Mouse (Mus musculus): ENCODE results near the gene Sox15. TPM values are rescaled to one million over a fixed set of nuclear protein-coding genes. Genes with fewer than 3 reads are reported as not detected.

The Sox15 gene
- polyA plus RNA-seq, 1 experiment from 2014 or later = 7.9 TPM

DNA sequence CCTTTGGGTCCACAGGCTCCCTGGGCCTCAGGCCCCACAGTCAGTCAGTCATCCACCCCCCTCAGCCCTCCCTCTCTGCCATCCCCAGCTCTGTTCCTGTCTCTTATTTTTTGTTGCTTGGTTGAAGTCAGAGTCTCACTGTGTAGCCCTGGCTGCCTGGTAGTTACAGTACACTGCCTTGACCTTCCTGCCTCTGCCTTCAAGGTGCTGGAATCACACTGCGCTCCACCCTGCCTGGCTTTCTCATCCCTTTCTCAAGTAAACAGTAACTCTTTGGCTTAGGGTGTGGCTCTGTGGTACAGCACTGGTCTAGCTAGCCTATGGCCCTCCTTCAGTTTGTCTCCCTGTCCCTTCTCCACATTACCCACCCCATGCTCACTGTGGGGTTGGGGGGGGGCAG is 34.8 kb downstream of the Sox15 start:
- ATAC-seq (ENCODE audit: insufficient read depth, low FRiP score) = no peak
- WGBS = 93% methylated on average over 1 of the region's 1 CpGs
- H3K27ac ChIP-seq (ENCODE audit: low read length) = no peak overlapping the region

DNA sequence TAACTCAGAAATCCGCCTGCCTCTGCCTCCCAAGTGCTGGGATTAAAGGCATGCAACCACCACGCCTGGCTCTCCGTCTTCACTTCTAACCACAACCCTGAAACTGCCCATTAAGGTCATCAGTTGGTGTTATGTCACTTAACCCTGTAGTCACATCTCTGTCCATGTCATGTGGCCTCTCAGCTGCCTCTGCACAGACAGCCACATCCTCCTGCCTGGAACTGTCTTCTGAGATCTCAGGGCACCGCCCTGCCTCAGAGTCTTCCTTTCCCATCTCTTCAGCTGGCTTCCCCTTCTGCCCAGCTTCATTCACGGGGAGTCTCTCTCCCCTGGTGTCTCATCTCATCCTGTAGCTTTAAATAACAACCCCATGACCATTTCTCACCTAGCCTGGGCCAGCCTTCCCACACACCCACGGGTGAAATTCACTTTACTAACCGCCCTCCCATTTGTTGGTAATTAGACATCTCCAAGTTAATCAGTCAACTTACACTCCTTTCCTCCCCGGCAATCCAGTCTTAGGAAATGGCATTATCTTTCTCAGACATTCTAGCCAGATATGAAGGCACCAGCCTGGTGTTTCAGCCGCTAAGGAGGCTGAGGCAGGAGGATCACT is 37.2 kb downstream of the Sox15 start:
- Histone ChIP-seq H3K9ac (ENCODE audit: low read length) (no peak overlapping the region), H3K36me3 (ENCODE audit: control insufficient read depth, insufficient read depth, low read length) (no peaks in the 10 kb centered on the region), H3K9me3 (replicated peaks; ENCODE audit: control insufficient read depth, low read length) (no peaks in the 10 kb centered on the region), H3K4me2 (ENCODE audit: low read depth, low read length) (no peak overlapping the region), H3K4me1 (ENCODE audit: control insufficient read depth, insufficient read depth, low read length) (peaks cover 16% of the 10 kb centered on the region; the same call in 1 of the 2 replicates), H3K27ac (ENCODE audit: low read length) (no peak overlapping the region), H3K27me3 (ENCODE audit: control insufficient read depth, insufficient read depth, low read length) (no peaks in the 10 kb centered on the region), H3K4me3 (replicated peaks; ENCODE audit: low read length) (no peak overlapping the region)
- ATAC-seq (ENCODE audit: insufficient read depth, low FRiP score) = no peak
- WGBS = 68% methylated on average over 9 of the region's 9 CpGs

More for the DNA sequence above, 34.8 kb downstream of the Sox15 start:
- Histone ChIP-seq H3K4me1 (ENCODE audit: control insufficient read depth, insufficient read depth, low read length) (peaks cover 28% of the 10 kb centered on the region), H3K9me3 (replicated peaks; ENCODE audit: control insufficient read depth, low read length) (no peaks in the 10 kb centered on the region), H3K4me2 (ENCODE audit: low read depth, low read length) (no peak overlapping the region), H3K27me3 (ENCODE audit: control insufficient read depth, insufficient read depth, low read length) (no peaks in the 10 kb centered on the region), H3K4me3 (replicated peaks; ENCODE audit: low read length) (no peak overlapping the region), H3K36me3 (ENCODE audit: control insufficient read depth, insufficient read depth, low read length) (no peaks in the 10 kb centered on the region), H3K9ac (ENCODE audit: low read length) (no peak overlapping the region)

DNA sequence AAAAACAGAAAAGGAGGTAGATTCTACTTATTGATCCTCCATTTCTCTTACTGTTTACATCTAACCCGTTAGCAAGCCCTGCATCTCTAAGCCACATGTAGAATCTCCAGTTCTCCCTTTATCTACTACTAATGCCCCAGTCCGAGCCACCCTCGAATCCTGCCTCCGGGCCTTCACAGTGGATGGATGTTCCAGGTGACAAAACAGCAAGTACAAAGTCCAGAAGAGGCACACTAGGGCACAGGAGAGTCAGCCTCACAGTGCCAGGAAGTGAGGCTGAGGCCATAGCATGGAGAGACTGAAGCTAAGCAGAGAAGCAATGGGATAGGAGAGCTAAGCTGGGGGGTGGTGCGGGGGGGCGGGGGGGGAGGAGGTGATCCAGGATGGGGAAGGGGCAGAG is 37.7 kb downstream of the Sox15 start:
- H3K27ac ChIP-seq (ENCODE audit: low read length) = no peak overlapping the region
- H3K27me3 ChIP-seq (ENCODE audit: control insufficient read depth, insufficient read depth, low read length) = no peaks in the 10 kb centered on the region
- H3K36me3 ChIP-seq (ENCODE audit: control insufficient read depth, insufficient read depth, low read length) = no peaks in the 10 kb centered on the region
- 69% methylated on average over 6 of the region's 6 CpGs for WGBS
- no peak overlapping the region for H3K4me3 ChIP-seq (replicated peaks; ENCODE audit: low read length)
- no peaks in the 10 kb centered on the region for H3K9me3 ChIP-seq (replicated peaks; ENCODE audit: control insufficient read depth, low read length)
- ATAC-seq (ENCODE audit: insufficient read depth, low FRiP score) = no peak
- no peak overlapping the region for H3K4me2 ChIP-seq (ENCODE audit: low read depth, low read length)
- H3K9ac ChIP-seq (ENCODE audit: low read length) = no peak overlapping the region
- H3K4me1 ChIP-seq (ENCODE audit: control insufficient read depth, insufficient read depth, low read length) = peaks cover 16% of the 10 kb centered on the region; the same call in 1 of the 2 replicates

DNA sequence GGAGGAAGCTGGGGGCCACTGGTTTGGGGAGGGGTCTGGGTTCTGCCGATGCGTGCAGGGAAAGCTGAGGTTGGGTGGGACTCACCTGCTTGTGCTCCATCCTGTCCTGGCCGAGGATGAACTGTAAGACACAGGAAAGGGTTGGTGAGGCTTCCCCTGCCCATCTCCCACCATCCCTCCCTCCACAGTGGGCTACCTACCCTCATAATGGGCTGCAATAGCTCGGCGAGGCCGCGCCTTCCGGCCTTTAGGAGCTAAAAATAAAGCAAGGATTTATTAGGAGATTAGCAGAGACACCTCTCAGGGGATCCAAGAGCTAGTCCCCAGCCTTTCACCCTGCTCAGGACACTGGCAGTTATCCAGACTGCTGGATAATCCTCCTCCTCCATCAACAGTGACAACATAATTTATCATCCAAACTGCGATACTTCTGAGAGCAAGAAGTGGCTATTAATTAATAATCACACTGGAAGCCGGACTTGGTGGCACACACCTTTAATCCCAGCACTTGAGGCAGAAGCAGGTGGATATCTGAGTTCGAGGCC is 38.4 kb downstream of the Sox15 start:
- Histone ChIP-seq H3K27me3 (ENCODE audit: control insufficient read depth, insufficient read depth, low read length) (no peaks in the 10 kb centered on the region), H3K27ac (ENCODE audit: low read length) (no peak overlapping the region), H3K4me1 (ENCODE audit: control insufficient read depth, insufficient read depth, low read length) (peaks cover 16% of the 10 kb centered on the region; the same call in 1 of the 2 replicates), H3K4me3 (replicated peaks; ENCODE audit: low read length) (no peak overlapping the region), H3K36me3 (ENCODE audit: control insufficient read depth, insufficient read depth, low read length) (no peaks in the 10 kb centered on the region), H3K4me2 (ENCODE audit: low read depth, low read length) (no peak overlapping the region), H3K9ac (ENCODE audit: low read length) (no peak overlapping the region), H3K9me3 (replicated peaks; ENCODE audit: control insufficient read depth, low read length) (no peaks in the 10 kb centered on the region)
- ATAC-seq (ENCODE audit: insufficient read depth, low FRiP score) = no peak
- WGBS = 53% methylated on average over 11 of the region's 11 CpGs

DNA sequence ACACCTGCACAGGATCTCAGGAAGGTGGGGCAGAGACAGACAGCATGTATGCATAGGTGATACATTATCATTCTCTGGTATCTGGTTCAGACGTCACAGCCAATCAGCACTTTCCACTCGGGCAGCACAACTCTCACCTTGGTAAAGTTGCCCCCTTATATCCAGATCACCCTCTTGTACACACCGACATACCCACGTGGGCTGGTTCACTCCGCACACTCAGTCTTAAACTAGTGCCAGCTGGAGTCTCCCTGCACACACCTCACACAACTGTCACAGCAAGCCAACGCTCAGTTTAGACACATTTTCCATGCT is 39.9 kb downstream of the Sox15 start:
- H3K9ac ChIP-seq (ENCODE audit: low read length) = peak overlapping the region; percentile 94
- no peaks in the 10 kb centered on the region for H3K9me3 ChIP-seq (replicated peaks; ENCODE audit: control insufficient read depth, low read length)
- no peaks in the 10 kb centered on the region for H3K27me3 ChIP-seq (ENCODE audit: control insufficient read depth, insufficient read depth, low read length)
- peak overlapping the region; percentile 57 for H3K4me3 ChIP-seq (replicated peaks; ENCODE audit: low read length)
- H3K4me2 ChIP-seq (ENCODE audit: low read depth, low read length) = peak overlapping the region; percentile 90
- no peaks in the 10 kb centered on the region for H3K36me3 ChIP-seq (ENCODE audit: control insufficient read depth, insufficient read depth, low read length)
- 20% methylated on average over 6 of the region's 6 CpGs for WGBS
- H3K27ac ChIP-seq (ENCODE audit: low read length) = peak overlapping the region; percentile 78
- peaks cover 16% of the 10 kb centered on the region; the same call in 1 of the 2 replicates for H3K4me1 ChIP-seq (ENCODE audit: control insufficient read depth, insufficient read depth, low read length)
- peak; percentile 20; the same call in 1 of the 2 replicates for ATAC-seq (ENCODE audit: insufficient read depth, low FRiP score)

DNA sequence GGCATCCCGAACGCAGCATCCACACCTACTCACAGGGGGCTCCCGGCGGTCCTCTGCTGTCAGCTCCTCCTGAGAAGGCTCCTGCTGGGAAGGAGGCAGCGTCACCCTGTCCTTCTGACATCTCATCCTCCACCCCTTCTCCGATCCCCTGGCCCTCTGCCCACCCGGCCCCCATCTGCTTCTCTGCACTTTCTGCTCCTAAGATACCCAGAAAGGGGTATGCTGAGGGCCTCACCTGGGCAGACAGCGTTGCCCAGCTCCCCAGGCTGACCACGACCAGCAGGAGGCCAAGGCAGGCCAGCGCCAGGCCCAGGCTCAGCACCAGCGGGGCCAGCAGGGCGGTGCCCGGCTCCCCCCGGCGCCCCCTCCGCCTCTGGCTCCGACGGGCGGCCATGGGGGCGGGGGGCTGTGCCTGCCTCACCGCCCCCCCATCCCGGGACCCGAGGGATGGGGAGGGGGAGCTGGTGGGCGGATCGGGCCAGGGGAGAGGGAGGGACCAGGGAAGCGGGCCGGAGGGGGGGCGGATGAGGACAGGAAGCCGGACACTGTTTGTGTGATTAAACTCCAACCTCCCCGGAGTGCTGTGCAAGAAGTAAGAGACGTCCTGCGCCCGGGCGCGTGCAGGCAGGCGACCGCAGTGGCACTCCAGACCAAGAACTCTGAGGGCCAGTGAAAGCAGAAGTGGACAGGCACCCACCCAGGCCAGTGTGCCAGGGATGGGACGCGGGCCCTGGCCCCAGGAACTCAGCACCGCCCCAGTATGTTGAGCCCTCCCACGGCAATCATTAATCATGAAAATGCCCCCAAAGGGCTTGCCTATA is 40.5 kb downstream of the Sox15 start, which contains the start of the genes Tnfsf12 and Tnfsfm13:
TSS of gene Tnfsf12 (minus strand) at position 489 of the 821 bp plus-strand sequence.
TSS of gene Tnfsfm13 (minus strand) at position 738 of the 821 bp plus-strand sequence.
- Histone ChIP-seq H3K36me3 (ENCODE audit: control insufficient read depth, insufficient read depth, low read length) (no peaks in the 10 kb centered on the region), H3K4me1 (ENCODE audit: control insufficient read depth, insufficient read depth, low read length) (peaks cover 16% of the 10 kb centered on the region; the same call in 1 of the 2 replicates), H3K9me3 (replicated peaks; ENCODE audit: control insufficient read depth, low read length) (no peaks in the 10 kb centered on the region), H3K4me3 (replicated peaks; ENCODE audit: low read length) (peak within 1 kb of the TSS; percentile 57), H3K27ac (ENCODE audit: low read length) (peak within 1 kb of the TSS; percentile 78), H3K4me2 (ENCODE audit: low read depth, low read length) (peak within 1 kb of the TSS; percentile 90), H3K9ac (ENCODE audit: low read length) (peak within 1 kb of the TSS; percentile 94), H3K27me3 (ENCODE audit: control insufficient read depth, insufficient read depth, low read length) (no peaks in the 10 kb centered on the region)
- ATAC-seq (ENCODE audit: insufficient read depth, low FRiP score) = peak; percentile 84
- WGBS = 3% methylated on average over 40 of the region's 41 CpGs

DNA sequence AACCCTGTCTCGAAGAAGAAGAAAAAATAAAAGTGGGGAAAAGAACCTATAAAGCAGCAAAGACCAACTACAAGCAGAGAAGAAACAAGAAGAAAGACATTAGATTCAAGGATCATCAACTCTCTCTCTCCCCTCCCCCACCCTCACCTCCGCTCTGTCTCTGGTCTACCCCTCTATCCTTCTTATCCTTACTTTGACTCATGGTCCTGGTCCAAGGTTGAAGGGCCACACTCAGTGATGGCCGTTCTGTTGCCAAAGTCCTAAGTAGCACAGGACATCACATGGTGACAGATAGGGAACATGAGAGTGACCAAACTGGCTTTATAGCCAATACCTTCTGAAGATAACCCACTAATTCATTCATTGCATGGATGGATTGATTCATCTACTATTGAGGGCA is 42.3 kb downstream of the Sox15 start:
- no peaks in the 10 kb centered on the region for H3K27me3 ChIP-seq (ENCODE audit: control insufficient read depth, insufficient read depth, low read length)
- H3K4me3 ChIP-seq (replicated peaks; ENCODE audit: low read length) = no peak overlapping the region
- 91% methylated on average over 3 of the region's 3 CpGs for WGBS
- no peaks in the 10 kb centered on the region for H3K36me3 ChIP-seq (ENCODE audit: control insufficient read depth, insufficient read depth, low read length)
- no peak overlapping the region for H3K9ac ChIP-seq (ENCODE audit: low read length)
- no peak overlapping the region for H3K4me2 ChIP-seq (ENCODE audit: low read depth, low read length)
- H3K9me3 ChIP-seq (replicated peaks; ENCODE audit: control insufficient read depth, low read length) = no peaks in the 10 kb centered on the region
- ATAC-seq (ENCODE audit: insufficient read depth, low FRiP score) = no peak
- peaks cover 16% of the 10 kb centered on the region; the same call in 1 of the 2 replicates for H3K4me1 ChIP-seq (ENCODE audit: control insufficient read depth, insufficient read depth, low read length)
- no peak overlapping the region for H3K27ac ChIP-seq (ENCODE audit: low read length)

DNA sequence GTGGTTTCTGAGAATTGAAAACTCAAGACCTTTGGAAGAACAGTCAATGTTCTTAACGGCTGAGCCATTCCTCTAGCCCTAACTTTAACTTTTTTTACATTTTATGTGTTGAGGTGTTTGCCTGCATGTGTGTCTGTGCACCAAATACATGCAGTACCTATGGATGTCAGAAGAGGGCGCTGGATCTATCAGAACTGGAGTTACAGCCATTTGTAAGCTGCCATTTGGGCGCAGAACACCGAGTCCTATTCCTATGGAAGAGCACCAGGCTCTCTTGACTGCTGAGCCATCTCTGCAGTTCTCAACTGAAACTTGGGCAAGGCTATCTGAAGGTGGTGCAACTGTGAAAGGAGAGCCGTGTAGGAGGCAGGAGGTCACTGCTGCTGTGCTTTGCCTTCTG is 43.5 kb downstream of the Sox15 start:
- H3K4me3 ChIP-seq (replicated peaks; ENCODE audit: low read length) = no peak overlapping the region
- no peak overlapping the region for H3K27ac ChIP-seq (ENCODE audit: low read length)
- no peak overlapping the region for H3K4me2 ChIP-seq (ENCODE audit: low read depth, low read length)
- H3K36me3 ChIP-seq (ENCODE audit: control insufficient read depth, insufficient read depth, low read length) = no peaks in the 10 kb centered on the region
- H3K9ac ChIP-seq (ENCODE audit: low read length) = no peak overlapping the region
- H3K9me3 ChIP-seq (replicated peaks; ENCODE audit: control insufficient read depth, low read length) = no peaks in the 10 kb centered on the region
- no peaks in the 10 kb centered on the region for H3K27me3 ChIP-seq (ENCODE audit: control insufficient read depth, insufficient read depth, low read length)
- 68% methylated on average over 5 of the region's 5 CpGs for WGBS
- no peak for ATAC-seq (ENCODE audit: insufficient read depth, low FRiP score)
- peaks cover 13% of the 10 kb centered on the region; the same call in 1 of the 2 replicates for H3K4me1 ChIP-seq (ENCODE audit: control insufficient read depth, insufficient read depth, low read length)

DNA sequence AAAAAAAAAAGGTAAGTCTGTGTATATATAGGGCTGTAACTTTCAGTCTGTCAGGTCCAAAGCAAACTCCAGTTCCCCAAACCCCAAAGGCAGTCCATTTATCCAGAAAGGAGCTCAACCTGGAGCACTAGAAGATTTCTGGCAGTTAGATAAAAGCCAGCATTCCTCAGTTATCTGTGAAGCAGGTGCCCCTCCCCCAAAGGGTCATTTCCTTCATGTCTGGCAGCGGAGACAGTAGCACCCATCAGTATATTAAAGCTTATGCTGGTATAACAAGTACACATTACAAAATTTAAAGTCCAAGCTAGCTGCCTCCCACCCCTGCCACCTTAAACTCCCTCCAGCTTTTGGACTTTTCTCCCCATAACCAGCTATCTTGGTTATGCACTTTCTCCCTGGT is 44.5 kb downstream of the Sox15 start:
- WGBS = 23% methylated on average over 1 of the region's 1 CpGs
- no peak overlapping the region for H3K4me2 ChIP-seq (ENCODE audit: low read depth, low read length)
- no peaks in the 10 kb centered on the region for H3K9me3 ChIP-seq (replicated peaks; ENCODE audit: control insufficient read depth, low read length)
- no peak for ATAC-seq (ENCODE audit: insufficient read depth, low FRiP score)
- no peaks in the 10 kb centered on the region for H3K36me3 ChIP-seq (ENCODE audit: control insufficient read depth, insufficient read depth, low read length)
- H3K9ac ChIP-seq (ENCODE audit: low read length) = no peak overlapping the region
- no peak overlapping the region for H3K27ac ChIP-seq (ENCODE audit: low read length)
- H3K27me3 ChIP-seq (ENCODE audit: control insufficient read depth, insufficient read depth, low read length) = no peaks in the 10 kb centered on the region
- H3K4me3 ChIP-seq (replicated peaks; ENCODE audit: low read length) = no peak overlapping the region
- H3K4me1 ChIP-seq (ENCODE audit: control insufficient read depth, insufficient read depth, low read length) = peaks cover 16% of the 10 kb centered on the region; the same call in 1 of the 2 replicates

Data from stomach, embryonic 16.5 days (tissue).